Mouse (Mus musculus) myocyte (in vitro differentiated cells): ENCODE measurements around the gene Cdkn1c. TPM values are rescaled to one million over a fixed set of nuclear protein-coding genes. Genes with fewer than 3 reads are reported as not detected.

Experiments
- H3K27me3 ChIP-seq: one replicate; pipeline ENCODE4 v1.6.1; 2011; ENCODE audit not compliant: control insufficient read depth, insufficient read depth, insufficient read length
- H3K36me3 ChIP-seq: one replicate; pipeline ENCODE4 v1.6.1; 2011; ENCODE audit not compliant: control insufficient read depth, insufficient read depth
- H3K4me2 ChIP-seq: one replicate; pipeline ENCODE4 v1.6.1; 2011; ENCODE audit warnings: low read depth, control low read depth
- H3K4me3 ChIP-seq: one replicate; pipeline ENCODE4 v1.5.1; 2011; ENCODE audit warnings: mild to moderate bottlenecking, control low read depth, moderate library complexity
- H3K79me2 ChIP-seq: one replicate; pipeline ENCODE4 v1.6.1; 2011; ENCODE audit not compliant: control insufficient read depth, insufficient read depth
- H3ac ChIP-seq: one replicate; pipeline ENCODE4 v1.6.1; 2011; ENCODE audit not compliant: control insufficient read depth, insufficient read length
- CEBPB ChIP-seq: IDR thresholded peaks from 2 replicates; pipeline ENCODE4 v1.6.1; 2011; ENCODE audit warnings: mild to moderate bottlenecking, moderate library complexity; ENCODE audit not compliant: poor library complexity, insufficient read depth, severe bottlenecking
- E2F4 ChIP-seq: IDR thresholded peaks from one replicate; pipeline ENCODE4 v1.6.1; 2011; ENCODE audit warnings: mild to moderate bottlenecking, control low read depth, moderate library complexity; ENCODE audit not compliant: insufficient read depth
- MAX ChIP-seq: IDR thresholded peaks from one replicate; pipeline ENCODE4 v1.6.1; 2011; ENCODE audit warnings: low read depth, mild to moderate bottlenecking, control low read depth
- MYOD1 ChIP-seq, 3 experiments: IDR thresholded peaks; one replicate each; pipeline ENCODE4 v1.6.1; 2011; ENCODE audit warnings: control low read depth in 2 of 3, low read depth in 2 of 3, mild to moderate bottlenecking in 2 of 3, moderate library complexity in 1 of 3; ENCODE audit not compliant: insufficient read length in 2 of 3, control insufficient read depth in 1 of 3
- MYOG ChIP-seq, 3 experiments: IDR thresholded peaks; one replicate each; pipeline ENCODE4 v1.6.1; 2011; ENCODE audit warnings: control low read depth in 2 of 3, low read depth in 2 of 3, mild to moderate bottlenecking in 2 of 3; ENCODE audit not compliant: insufficient read length in 2 of 3, control insufficient read depth in 1 of 3, insufficient read depth in 1 of 3
- POLR2A ChIP-seq: IDR thresholded peaks from one replicate; pipeline ENCODE4 v1.6.1; 2011; ENCODE audit warnings: low read depth, mild to moderate bottlenecking, control low read depth, moderate library complexity; ENCODE audit not compliant: insufficient read length
- POLR2AphosphoS2 ChIP-seq: IDR thresholded peaks from one replicate; pipeline ENCODE4 v1.6.1; 2011; ENCODE audit warnings: low read depth, control low read depth; ENCODE audit not compliant: insufficient read length
- REST ChIP-seq: IDR thresholded peaks from one replicate; pipeline ENCODE4 v1.6.1; 2011; ENCODE audit warnings: mild to moderate bottlenecking, control low read depth, moderate library complexity; ENCODE audit not compliant: insufficient read depth, insufficient read length
- SRF ChIP-seq: IDR thresholded peaks from one replicate; pipeline ENCODE4 v1.6.1; 2011; ENCODE audit warnings: low read depth; ENCODE audit not compliant: control insufficient read depth, insufficient read length
- TCF12 ChIP-seq: IDR thresholded peaks from one replicate; pipeline ENCODE4 v1.6.1; 2011; ENCODE audit warnings: mild to moderate bottlenecking, control low read depth; ENCODE audit not compliant: poor library complexity, insufficient read depth, severe bottlenecking
- TCF3 ChIP-seq: IDR thresholded peaks from one replicate; pipeline ENCODE4 v1.6.1; 2011; ENCODE audit warnings: low read depth, control low read depth; ENCODE audit not compliant: insufficient read length
- USF1 ChIP-seq: IDR thresholded peaks from one replicate; pipeline ENCODE4 v1.6.1; 2011; ENCODE audit warnings: low read depth, mild to moderate bottlenecking, control low read depth, moderate library complexity
- polyA plus RNA-seq: library from polyadenylated mRNA; unstranded; fragments of >200 nt; fragmentation: generic; extraction: Trizol; gene quantifications from one replicate; pipeline ENCODE4 v1.2.1, GENCODE M21; 2012; ENCODE audit warnings: missing spikeins

Gene Cdkn1c
- polyA plus RNA-seq, 1 experiment: 35.7 TPM

DNA sequence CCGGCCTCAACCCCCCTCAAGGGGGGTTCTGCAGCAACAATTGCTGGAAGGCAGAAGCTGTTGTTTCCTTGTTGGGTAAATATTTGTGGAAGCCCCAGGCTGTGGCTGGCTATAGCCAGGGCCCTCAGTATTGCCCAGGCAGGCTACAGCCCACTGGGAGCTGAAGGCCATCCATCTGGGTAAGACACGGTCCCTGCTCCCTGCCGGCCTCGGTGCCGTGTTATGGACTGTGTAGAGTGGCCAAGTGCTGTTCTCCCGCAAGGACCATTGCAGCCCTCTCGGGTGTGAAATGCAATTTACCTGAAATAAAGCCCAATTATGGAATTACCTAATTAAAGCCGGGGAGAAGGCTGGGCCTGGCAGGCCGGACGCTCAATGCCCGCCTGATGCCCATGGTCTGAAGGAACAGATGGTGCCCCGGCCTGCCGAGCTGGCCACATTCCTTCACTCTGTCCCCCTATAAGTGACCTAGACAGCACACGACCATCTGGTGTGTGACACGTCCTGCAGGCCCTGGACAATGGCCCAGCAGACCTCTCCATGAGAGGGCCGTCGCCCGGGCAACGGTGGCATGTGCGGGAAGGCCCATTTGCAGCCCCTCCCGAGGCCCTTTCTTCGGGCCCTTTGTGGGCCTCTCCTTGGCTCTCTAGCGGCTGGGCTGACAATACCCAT is 32.6 kb downstream of the Cdkn1c start:
- no peak overlapping the region for H3K4me2 ChIP-seq

DNA sequence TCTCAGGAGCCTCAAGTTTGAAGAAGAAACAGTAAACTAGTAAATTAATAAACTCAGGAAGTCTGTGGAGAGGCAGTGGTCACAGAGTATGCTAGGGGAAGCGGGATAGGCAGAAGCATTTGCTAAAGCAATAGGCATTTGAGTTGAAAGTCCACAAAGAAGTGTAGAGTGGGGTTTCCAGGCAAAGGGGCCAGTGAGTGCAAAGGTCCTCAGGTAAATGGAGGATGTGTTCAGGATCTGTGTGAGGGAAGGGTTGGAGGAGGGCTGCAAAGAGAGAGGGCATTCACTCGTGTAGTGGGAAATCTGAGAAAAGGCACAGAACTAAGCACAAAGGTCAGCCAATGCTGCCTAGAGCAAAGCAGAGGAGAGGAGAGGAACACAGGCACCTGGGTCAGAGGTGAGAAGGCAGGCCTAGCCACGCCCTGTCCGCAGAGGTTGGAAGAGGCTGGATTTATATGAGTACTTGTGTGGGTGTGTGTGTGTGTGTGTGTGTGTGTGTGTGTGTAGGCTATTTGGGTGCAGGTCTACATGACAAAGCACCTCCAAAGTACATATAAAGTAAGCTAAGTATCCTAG is 41.2 kb downstream of the Cdkn1c start:
- H3ac ChIP-seq: no peak overlapping the region
- no peak overlapping the region for H3K4me2 ChIP-seq
- TF ChIP-seq REST: no peak
- no peak for TF ChIP-seq POLR2A
- no peak for TF ChIP-seq MYOG (IDR thresholded peaks at IDR 0.05; ENCODE audit: control insufficient read depth in 1 of 3, insufficient read depth in 1 of 3, insufficient read length in 2 of 3, low read depth in 2 of 3)
- TF ChIP-seq MYOD1 (IDR thresholded peaks at IDR 0.05; ENCODE audit: control insufficient read depth in 1 of 3, insufficient read length in 2 of 3, low read depth in 2 of 3): no peak
- TF ChIP-seq TCF3: no peak
- no peak for TF ChIP-seq TCF12
- no peak for TF ChIP-seq USF1
- TF ChIP-seq POLR2AphosphoS2: no peak
- no peak for TF ChIP-seq MAX
- no peak for TF ChIP-seq E2F4
- no peak for TF ChIP-seq CEBPB
- no peak for TF ChIP-seq SRF
- no peaks in the 10 kb centered on the region for H3K79me2 ChIP-seq
- H3K36me3 ChIP-seq: no peaks in the 10 kb centered on the region
- peaks cover 6% of the 10 kb centered on the region for H3K27me3 ChIP-seq
- no peak overlapping the region for H3K4me3 ChIP-seq

More for the DNA sequence above, 32.6 kb downstream of the Cdkn1c start:
- Histone ChIP-seq H3K79me2 (no peaks in the 10 kb centered on the region), H3K4me3 (no peak overlapping the region), H3K36me3 (no peaks in the 10 kb centered on the region), H3ac (no peak overlapping the region), H3K27me3 (peaks cover 6% of the 10 kb centered on the region)
- TF ChIP-seq REST: no peak
- TF ChIP-seq E2F4: no peak
- no peak for TF ChIP-seq SRF
- no peak for TF ChIP-seq CEBPB

DNA sequence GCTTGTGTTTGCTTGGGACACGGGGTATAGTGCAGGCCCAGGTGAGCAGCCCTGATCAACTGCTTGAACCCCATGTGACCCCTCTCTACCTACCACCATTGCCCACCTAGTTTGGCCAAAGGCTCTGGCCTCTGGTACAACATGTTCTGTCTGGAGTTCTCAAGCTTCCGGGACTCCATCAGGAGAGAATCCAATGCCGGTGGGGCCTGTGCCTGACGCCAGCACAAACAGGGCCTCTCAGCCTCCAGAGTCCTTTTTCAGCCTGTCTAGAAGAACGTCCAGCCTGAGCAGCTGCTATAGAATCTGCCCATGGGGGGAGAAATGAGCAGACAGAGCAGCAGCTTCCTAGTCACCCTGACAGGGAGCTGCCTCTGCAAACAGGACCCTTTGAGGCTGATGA is 43.0 kb downstream of the Cdkn1c start:
- Histone ChIP-seq H3ac (no peak overlapping the region), H3K4me2 (no peak overlapping the region), H3K4me3 (no peak overlapping the region), H3K27me3 (peaks cover 6% of the 10 kb centered on the region), H3K36me3 (no peaks in the 10 kb centered on the region), H3K79me2 (no peaks in the 10 kb centered on the region)
- no peak for TF ChIP-seq POLR2AphosphoS2
- no peak for TF ChIP-seq TCF12
- TF ChIP-seq CEBPB: no peak
- no peak for TF ChIP-seq MAX

DNA sequence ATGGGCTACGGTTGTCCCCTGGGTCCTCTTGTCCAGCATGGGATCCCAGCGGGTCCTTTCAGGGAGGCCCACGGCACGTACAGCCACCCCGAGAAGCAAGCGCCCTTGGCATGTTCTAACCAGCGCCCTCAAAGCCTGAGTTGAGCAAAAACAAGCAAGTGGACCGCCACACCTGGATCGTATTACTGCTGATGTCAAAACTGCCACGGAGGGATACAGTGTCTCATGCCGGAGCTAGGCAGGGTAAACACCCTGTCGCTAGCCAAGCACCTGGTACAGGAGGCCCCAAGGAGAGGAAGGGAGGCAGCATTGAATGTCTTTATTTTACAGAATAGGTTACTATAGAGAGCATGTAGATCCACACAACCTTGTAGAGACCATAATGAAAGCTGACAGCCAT is 44.4 kb downstream of the Cdkn1c start:
- no peak overlapping the region for H3ac ChIP-seq

DNA sequence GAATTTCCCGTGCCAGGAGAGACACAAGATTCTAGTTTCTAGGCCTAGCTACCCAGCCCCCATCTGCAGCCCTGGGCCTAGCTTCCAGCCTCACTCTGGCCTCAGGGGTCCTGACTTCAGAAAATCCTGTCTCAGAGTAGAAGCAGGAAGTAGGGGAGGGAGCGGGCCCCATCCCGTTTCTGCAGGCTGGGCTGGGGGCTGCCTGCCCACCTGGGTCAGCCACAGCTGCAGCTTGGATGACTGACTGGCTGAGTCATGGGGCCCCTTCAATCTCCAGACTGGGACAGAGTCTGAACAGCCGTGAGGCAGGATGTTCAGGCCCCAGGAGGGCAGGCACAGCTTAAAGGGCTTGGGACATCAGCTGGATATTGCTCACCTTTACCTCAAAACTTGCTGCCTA is 45.8 kb downstream of the Cdkn1c start:
- Histone ChIP-seq H3K79me2 (no peaks in the 10 kb centered on the region), H3K4me2 (no peak overlapping the region), H3ac (no peak overlapping the region), H3K36me3 (no peaks in the 10 kb centered on the region), H3K4me3 (no peak overlapping the region), H3K27me3 (peaks cover 6% of the 10 kb centered on the region)
- TF ChIP-seq USF1: no peak
- no peak for TF ChIP-seq SRF
- no peak for TF ChIP-seq MYOG (IDR thresholded peaks at IDR 0.05; ENCODE audit: control insufficient read depth in 1 of 3, insufficient read depth in 1 of 3, insufficient read length in 2 of 3, low read depth in 2 of 3)
- no peak for TF ChIP-seq POLR2A
- no peak for TF ChIP-seq TCF3
- no peak for TF ChIP-seq REST
- no peak for TF ChIP-seq CEBPB
- TF ChIP-seq MYOD1 (IDR thresholded peaks at IDR 0.05; ENCODE audit: control insufficient read depth in 1 of 3, insufficient read length in 2 of 3, low read depth in 2 of 3): no peak
- TF ChIP-seq E2F4: no peak
- TF ChIP-seq POLR2AphosphoS2: no peak
- TF ChIP-seq TCF12: no peak
- no peak for TF ChIP-seq MAX

More for the DNA sequence above, 44.4 kb downstream of the Cdkn1c start:
- Histone ChIP-seq H3K79me2 (no peaks in the 10 kb centered on the region), H3K4me2 (no peak overlapping the region), H3K36me3 (no peaks in the 10 kb centered on the region), H3K4me3 (no peak overlapping the region), H3K27me3 (peaks cover 6% of the 10 kb centered on the region)
- no peak for TF ChIP-seq SRF
- TF ChIP-seq POLR2A: no peak
- no peak for TF ChIP-seq MYOD1 (IDR thresholded peaks at IDR 0.05; ENCODE audit: control insufficient read depth in 1 of 3, insufficient read length in 2 of 3, low read depth in 2 of 3)
- TF ChIP-seq TCF3: no peak
- no peak for TF ChIP-seq CEBPB
- no peak for TF ChIP-seq MYOG (IDR thresholded peaks at IDR 0.05; ENCODE audit: control insufficient read depth in 1 of 3, insufficient read depth in 1 of 3, insufficient read length in 2 of 3, low read depth in 2 of 3)
